Mouse (Mus musculus): Measurements from ENCODE around the gene Rgs6.

- TF ChIP-seq CTCF (IDR thresholded peaks at IDR 0.05; ENCODE audit: low read depth, low read length) (no peak), POLR2A (IDR thresholded peaks at IDR 0.05; ENCODE audit: extremely low read depth, insufficient read depth, low read length) (no peak)
Measured at GRCm38 (mm10) chr12:83098646-83099371, 510.7 kb downstream of the Rgs6 start.
